Mouse (Mus musculus) urinary bladder, postnatal 25 days (tissue): ENCODE measurements at regions not wholly inside any gene's neighbourhood (a gene's known extent, or its start where the extent isn't known, plus 50 kb on each side); places are given as distances from the start of the nearest gene placed in this dataset.

ENCODE experiments used
- DNase-seq: peaks from one replicate; pipeline ENCODE4 v3.0.0; 2022; ENCODE audit warnings: low spot score

GRCm38 (mm10) chr11:117538732-117539131, 54.6 kb downstream of the Gm11733 start:
- no peak for DNase-seq

- DNase-seq, result no peak
Observed at GRCm38 (mm10) chr11:117540609-117541008, 56.4 kb downstream of the Gm11733 start.

- no peak for DNase-seq
Observed at GRCm38 (mm10) chr11:117541205-117541884, 57.2 kb downstream of the Gm11733 start.

GRCm38 (mm10) chr11:117543191-117543590, 59.0 kb downstream of the Gm11733 start:
- DNase-seq, result no peak

GRCm38 (mm10) chr11:117544507-117544906, 60.3 kb downstream of the Gm11733 start:
- no peak for DNase-seq

- DNase-seq, result no peak
Observed at GRCm38 (mm10) chr11:117544926-117545325, 60.8 kb downstream of the Gm11733 start.

- no peak for DNase-seq
Observed at GRCm38 (mm10) chr11:117551926-117552325, 67.8 kb downstream of the Gm11733 start.

- DNase-seq, result no peak
Observed at GRCm38 (mm10) chr11:117552430-117552969, 68.3 kb downstream of the Gm11733 start.

- DNase-seq, result no peak
Observed at GRCm38 (mm10) chr11:117554111-117554510, 69.9 kb downstream of the Gm11733 start.

- DNase-seq, result no peak
Observed at GRCm38 (mm10) chr11:117557474-117558381, 73.6 kb downstream of the Gm11733 start.

GRCm38 (mm10) chr11:117559839-117560238, 75.7 kb downstream of the Gm11733 start:
- no peak for DNase-seq

GRCm38 (mm10) chr11:117567961-117568605, 83.9 kb downstream of the Gm11733 start:
- DNase-seq, result peak; percentile 12

GRCm38 (mm10) chr11:117568606-117568991, 84.4 kb downstream of the Gm11733 start:
- peak; percentile 60 for DNase-seq

- DNase-seq, result no peak
Observed at GRCm38 (mm10) chr11:117569566-117570101, 84.5 kb upstream of the Tnrc6c start.

GRCm38 (mm10) chr11:117571858-117572257, 82.2 kb upstream of the Tnrc6c start:
- no peak for DNase-seq

- DNase-seq, result no peak
Observed at GRCm38 (mm10) chr11:117574721-117575120, 79.4 kb upstream of the Tnrc6c start.

- no peak for DNase-seq
Observed at GRCm38 (mm10) chr11:117579121-117579520, 75.0 kb upstream of the Tnrc6c start.

- DNase-seq, result no peak
Observed at GRCm38 (mm10) chr11:117579720-117580119, 74.4 kb upstream of the Tnrc6c start.

- no peak for DNase-seq
Observed at GRCm38 (mm10) chr11:117583478-117583877, 70.6 kb upstream of the Tnrc6c start.

GRCm38 (mm10) chr11:117585556-117585955, 68.5 kb upstream of the Tnrc6c start:
- DNase-seq, result no peak

- DNase-seq, result no peak
Observed at GRCm38 (mm10) chr11:117586063-117586462, 68.0 kb upstream of the Tnrc6c start.

GRCm38 (mm10) chr11:117586857-117587425, 67.1 kb upstream of the Tnrc6c start:
- no peak for DNase-seq
